Mouse (Mus musculus) mouse trophoblast stem cell (cell line): Measurements from ENCODE around the gene Gzmf.
"Not testable (repeated sequence)": the region's sequence is repeated elsewhere in the genome, so short reads cannot be mapped to it uniquely, and the experiment has no call there.

Experiments used
- in situ Hi-C, 2 experiments: fragments of 300-500 bp; cut with MseI, MboI; formaldehyde crosslinking; loops; 2 replicates in 1 of 2; 3 replicates in 1 of 2; pipeline ENCODE4 v1.15.1; 2025

The Gzmf gene

GRCm38 (mm10) chr14:56211317-56211716, at the start of gene Gzmf:
Gzmf (minus strand) TSS chr14:56211417.
- in situ Hi-C loops: no loop called here

GRCm38 (mm10) chr14:56240409-56240808, 29.2 kb upstream of the Gzmf start:
- in situ Hi-C loops: no loop called here

GRCm38 (mm10) chr14:56234556-56234955, 23.3 kb upstream of the Gzmf start, which contains the start of gene Gzmc:
Gzmc (minus strand) TSS chr14:56234656.
- in situ Hi-C loops: no loop called here

- in situ Hi-C loops: loop anchor here (10.0 kb wide), 2 partner anchors 89 to 99 kb away; no protein-coding TSS in a partner anchor
Observed at GRCm38 (mm10) chr14:56205613-56206012, 5.6 kb downstream of the Gzmf start.

- in situ Hi-C loops: loop anchor here (10.0 kb wide), 2 partner anchors 90 to 100 kb away; no protein-coding TSS in a partner anchor
Observed at GRCm38 (mm10) chr14:56205021-56205420, 6.2 kb downstream of the Gzmf start.

GRCm38 (mm10) chr14:56203975-56204374, 7.2 kb downstream of the Gzmf start:
- in situ Hi-C loops: loop anchor here (10.0 kb wide), 2 partner anchors 91 to 101 kb away; no protein-coding TSS in a partner anchor

- in situ Hi-C loops: no loop called here
Observed at GRCm38 (mm10) chr14:56186946-56187345, 24.3 kb downstream of the Gzmf start.

- in situ Hi-C loops: no loop called here
Observed at GRCm38 (mm10) chr14:56186521-56186920, 24.7 kb downstream of the Gzmf start.

- in situ Hi-C loops: not testable (repeated sequence)
Observed at GRCm38 (mm10) chr14:56177651-56178050, 33.6 kb downstream of the Gzmf start.

GRCm38 (mm10) chr14:56174499-56174898, 36.7 kb downstream of the Gzmf start, which contains the start of gene Gzmn:
Gzmn (minus strand) TSS chr14:56174599.
- in situ Hi-C loops: no loop called here

GRCm38 (mm10) chr14:56173396-56173795, 37.8 kb downstream of the Gzmf start:
- in situ Hi-C loops: no loop called here

- in situ Hi-C loops: no loop called here
Observed at GRCm38 (mm10) chr14:56172744-56173143, 38.5 kb downstream of the Gzmf start.

GRCm38 (mm10) chr14:56168009-56168408, 43.2 kb downstream of the Gzmf start:
- in situ Hi-C loops: no loop called here

GRCm38 (mm10) chr14:56162109-56162508, 49.1 kb downstream of the Gzmf start:
- in situ Hi-C loops: no loop called here

- in situ Hi-C loops: not testable (repeated sequence)
Observed at GRCm38 (mm10) chr14:56159479-56159878, 51.7 kb downstream of the Gzmf start, which contains the start of gene Gzmg. Gzmg (minus strand) TSS chr14:56159579.

- in situ Hi-C loops: no loop called here
Observed at GRCm38 (mm10) chr14:56155340-56155739, 55.9 kb downstream of the Gzmf start.
